Mouse (Mus musculus) R1 (cell line): ENCODE measurements at regions not wholly inside any gene's neighbourhood (a gene's known extent, or its start where the extent isn't known, plus 50 kb on each side); places are given as distances from the start of the nearest gene placed in this dataset.

ENCODE experiments used
- DNase-seq: peaks from one replicate; pipeline ENCODE4 v3.0.0-alpha.2; 2018; ENCODE audit warnings: low read depth, low spot score

DNA sequence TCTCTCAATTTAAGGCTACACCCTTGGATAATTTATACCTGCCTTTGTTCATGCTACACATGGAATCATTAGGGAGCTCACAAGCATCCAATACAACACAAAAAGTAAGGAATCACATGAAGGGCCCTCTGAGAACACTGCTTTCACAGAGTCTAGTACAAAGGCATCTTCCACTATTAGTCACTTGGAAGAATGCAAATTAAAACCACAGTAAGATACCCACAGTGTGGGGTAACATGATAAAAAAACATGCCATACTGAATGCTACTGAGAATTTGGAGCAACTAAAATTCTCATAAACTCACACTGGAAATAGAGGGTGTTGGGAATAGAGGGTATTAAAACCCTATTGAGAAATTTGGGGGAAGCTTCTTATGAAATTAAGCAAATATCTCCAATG is 197.6 kb upstream of the Tent5a start:
- DNase-seq = no peak

- no peak for DNase-seq
Observed at GRCm38 (mm10) chr9:85521342-85521741, 194.2 kb upstream of the Tent5a start.

DNA sequence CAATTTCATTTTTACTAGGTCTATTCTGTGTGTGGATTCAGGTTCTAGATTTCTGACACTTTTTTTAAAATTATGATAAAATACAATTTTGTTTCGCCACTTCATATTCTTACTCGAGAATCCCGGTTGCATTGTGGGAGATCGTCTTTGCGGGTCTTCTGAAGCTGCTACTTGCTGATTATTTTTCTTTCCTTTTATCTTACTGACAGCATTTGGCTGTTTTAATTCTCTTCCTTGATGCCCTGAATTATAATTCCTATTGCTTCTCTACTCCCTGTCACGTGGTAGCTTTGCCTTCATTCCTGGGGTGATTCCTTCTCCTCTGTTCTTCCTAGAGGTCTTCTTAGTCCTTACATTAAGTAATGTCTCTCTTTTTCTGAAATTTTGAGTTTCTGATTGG is 193.8 kb upstream of the Tent5a start:
- DNase-seq = no peak

GRCm38 (mm10) chr9:85499006-85499405 is 171.9 kb upstream of the Tent5a start:
- no peak for DNase-seq

DNA sequence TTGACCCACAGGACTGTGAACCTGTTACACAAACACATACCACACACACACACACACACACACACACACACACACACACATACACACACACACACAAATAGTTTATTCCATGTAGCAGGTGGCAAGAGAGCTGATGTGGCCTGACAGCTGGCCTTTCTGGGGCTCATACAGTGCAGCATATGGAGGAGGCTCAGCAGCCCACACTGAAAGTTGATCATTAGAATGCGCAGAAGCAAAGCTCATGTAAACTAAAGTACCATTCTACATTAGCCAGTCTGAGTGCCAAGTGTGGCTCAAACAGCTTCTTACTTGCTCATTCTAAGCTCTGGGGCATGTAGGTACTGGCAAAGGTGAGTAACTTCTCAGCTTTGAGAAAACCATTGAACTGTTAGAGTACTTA is 170.2 kb upstream of the Tent5a start:
- no peak for DNase-seq

GRCm38 (mm10) chr9:85496506-85497239 is 169.5 kb upstream of the Tent5a start:
- no peak for DNase-seq

DNA sequence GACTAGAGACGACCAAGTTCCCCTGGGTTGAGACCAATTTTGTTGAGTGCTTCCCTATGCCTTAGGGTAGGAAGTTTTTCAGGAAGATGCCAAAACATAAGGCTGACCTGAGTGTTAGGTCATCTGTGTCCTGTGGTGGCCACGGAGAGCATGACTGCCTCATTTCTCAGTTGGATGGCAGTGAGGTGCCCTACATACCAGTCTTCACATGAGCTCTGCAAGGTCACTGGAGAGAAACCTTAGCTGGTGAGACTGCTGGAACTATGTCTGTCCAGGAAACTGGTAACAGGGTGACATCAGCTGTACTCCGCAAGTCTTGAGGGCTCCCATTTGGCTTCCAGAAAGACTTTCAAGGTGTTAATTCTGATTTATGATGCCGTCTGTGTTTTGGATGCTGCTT is 167.9 kb upstream of the Tent5a start:
- DNase-seq = no peak

- DNase-seq = no peak
Observed at GRCm38 (mm10) chr9:85493760-85494159, 166.6 kb upstream of the Tent5a start.

DNA sequence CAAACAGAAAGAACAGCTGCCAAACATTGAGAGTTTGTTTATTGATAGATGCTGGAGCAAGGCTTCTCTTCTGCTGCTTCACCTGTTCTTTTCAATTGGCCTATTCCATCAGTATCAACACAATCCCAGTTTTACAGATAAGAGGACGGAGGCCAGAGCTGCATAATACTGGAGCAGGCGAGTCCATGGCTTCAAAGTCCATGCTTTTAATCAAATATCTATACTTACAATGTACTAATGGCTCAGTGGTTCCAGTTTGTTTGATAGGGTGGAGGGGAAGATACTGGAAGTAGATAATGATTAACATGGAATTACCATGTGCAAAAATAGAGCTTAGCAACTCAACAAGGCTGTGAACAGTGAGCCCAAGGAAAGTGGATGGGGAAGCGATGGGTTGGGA is 163.2 kb upstream of the Tent5a start:
- no peak for DNase-seq

- no peak for DNase-seq
Observed at GRCm38 (mm10) chr9:85487915-85488314, 160.8 kb upstream of the Tent5a start.

GRCm38 (mm10) chr9:85487052-85487668 is 160.0 kb upstream of the Tent5a start:
- peak; percentile 18 for DNase-seq

GRCm38 (mm10) chr9:85485749-85486148 is 158.6 kb upstream of the Tent5a start:
- peak; percentile 87 for DNase-seq

- DNase-seq = no peak
Observed at GRCm38 (mm10) chr9:85483248-85483647, 156.1 kb upstream of the Tent5a start.

GRCm38 (mm10) chr9:85480566-85480965 is 153.4 kb upstream of the Tent5a start:
- DNase-seq = no peak

DNA sequence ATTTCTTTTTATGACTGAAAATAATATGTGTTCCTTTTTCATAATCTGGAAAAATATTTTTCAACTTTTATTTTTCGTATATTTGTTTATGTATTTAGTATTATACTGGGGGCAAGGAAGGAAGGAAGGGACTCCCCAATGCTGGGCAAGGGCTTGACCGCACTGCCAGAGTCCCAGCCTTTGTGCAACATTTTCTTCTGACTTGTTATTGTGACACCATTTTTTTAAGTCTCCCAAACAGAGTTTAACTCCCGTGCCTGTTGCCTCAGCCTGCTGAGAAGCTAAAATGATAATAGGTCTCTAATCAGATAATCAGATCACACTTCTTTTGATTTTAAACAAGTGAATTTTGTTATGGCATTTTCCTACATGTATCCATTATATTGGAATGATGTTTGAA is 148.1 kb upstream of the Tent5a start:
- no peak for DNase-seq

GRCm38 (mm10) chr9:85470264-85470821 is 143.2 kb upstream of the Tent5a start:
- DNase-seq = no peak

GRCm38 (mm10) chr9:85469288-85469687 is 142.1 kb upstream of the Tent5a start:
- DNase-seq = no peak

- no peak for DNase-seq
Observed at GRCm38 (mm10) chr9:85466671-85467070, 139.5 kb upstream of the Tent5a start.

- DNase-seq = no peak
Observed at GRCm38 (mm10) chr9:85459062-85459805, 132.1 kb upstream of the Tent5a start.

- no peak for DNase-seq
Observed at GRCm38 (mm10) chr9:85458356-85458755, 131.2 kb upstream of the Tent5a start.

- no peak for DNase-seq
Observed at GRCm38 (mm10) chr9:85457400-85457799, 130.3 kb upstream of the Tent5a start.

- DNase-seq = no peak
Observed at GRCm38 (mm10) chr9:85455382-85455781, 128.2 kb upstream of the Tent5a start.
